Mouse (Mus musculus) forebrain, embryonic 11.5 days (tissue): ENCODE measurements around the gene Cmbl. TPM values are rescaled to one million over a fixed set of nuclear protein-coding genes. Genes with fewer than 3 reads are reported as not detected.

ENCODE experiments used
- ATAC-seq: fragments of 200-750 bp; cut with Nextera tagmentation; replicated peaks from 2 replicates; pipeline ENCODE4 v1.8.0; 2017; ENCODE audit warnings: moderate TSS enrichment; ENCODE audit not compliant: low FRiP score
- DNase-seq: peaks from one replicate; pipeline ENCODE4 v3.0.0-alpha.2; 2017; ENCODE audit warnings: low spot score
- H3K27ac ChIP-seq: fragments of 300-500 bp; sonication (generic); 2 replicates; pipeline ENCODE4 v1.5.1; 2014; ENCODE audit warnings: low read depth, low read length
- H3K27me3 ChIP-seq: fragments of 300-500 bp; sonication (generic); 2 replicates; pipeline ENCODE4 v1.6.1; 2014; ENCODE audit warnings: mild to moderate bottlenecking, low read length, mixed read lengths; ENCODE audit not compliant: control insufficient read depth, insufficient read depth
- H3K36me3 ChIP-seq: fragments of 300-500 bp; sonication (generic); 2 replicates; pipeline ENCODE4 v1.6.1; 2014; ENCODE audit warnings: mild to moderate bottlenecking, low read length, moderate library complexity, mixed read lengths; ENCODE audit not compliant: control insufficient read depth, insufficient read depth
- H3K4me1 ChIP-seq: fragments of 300-500 bp; sonication (generic); replicated peaks from 2 replicates; pipeline ENCODE4 v1.6.1; 2014; ENCODE audit warnings: low read length, mixed read lengths; ENCODE audit not compliant: control insufficient read depth, insufficient read depth
- H3K4me2 ChIP-seq: fragments of 300-500 bp; sonication (generic); 2 replicates; pipeline ENCODE4 v1.6.1; 2014; ENCODE audit warnings: low read depth, mild to moderate bottlenecking, low read length, moderate library complexity, mixed read lengths; ENCODE audit not compliant: severe bottlenecking
- H3K4me3 ChIP-seq: fragments of 300-500 bp; sonication (generic); 2 replicates; pipeline ENCODE4 v1.5.1; 2014; ENCODE audit warnings: low read depth, low read length
- H3K9ac ChIP-seq: fragments of 300-500 bp; sonication (generic); 2 replicates; pipeline ENCODE4 v1.6.1; 2014; ENCODE audit warnings: low read length
- H3K9me3 ChIP-seq: fragments of 300-500 bp; sonication (generic); 2 replicates; pipeline ENCODE4 v1.6.1; 2016; ENCODE audit warnings: low read length, mixed read lengths; ENCODE audit not compliant: control insufficient read depth
- WGBS: fragments of 180-500 bp; shearing (Covaris S2); extraction: QIAGEN DNeasy Blood & Tissue Kit; methylation state at CpG from one replicate; pipeline ENCODE4 v1.1.7; 2014; 5-methylcytosine and 5-hydroxymethylcytosine counted together
- polyA plus RNA-seq: library from polyadenylated mRNA; unstranded; fragments of >200 nt; fragmentation: Nextera tagmentation; extraction: Ambion mirVana; gene quantifications from 2 replicates; pipeline ENCODE4 v1.2.1, GENCODE M21; 2014

Gene Cmbl
- polyA plus RNA-seq, 1 experiment from 2014 or later: 1.0 TPM

DNA sequence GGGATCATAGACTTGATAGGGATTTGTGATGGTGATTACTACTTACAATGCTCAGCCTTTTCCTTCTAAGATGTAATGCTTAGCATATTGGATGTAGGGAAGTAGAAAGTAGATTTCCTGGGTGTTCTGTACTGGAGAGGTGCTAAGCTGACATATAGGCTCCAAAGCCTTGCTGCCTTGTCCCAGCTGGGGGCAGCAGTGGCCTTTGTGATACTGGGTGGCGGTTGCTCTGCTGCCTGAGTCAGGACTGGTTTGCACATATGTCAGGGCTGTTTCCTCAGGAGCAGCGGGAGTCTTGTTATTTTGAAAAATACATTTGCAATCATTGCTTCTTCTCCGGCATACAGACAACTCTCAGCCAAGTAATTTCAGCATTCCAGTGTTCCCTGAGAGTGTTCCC is 45.8 kb downstream of the Cmbl start:
- H3K27me3 ChIP-seq: no peaks in the 10 kb centered on the region

GRCm38 (mm10) chr15:31611976-31612375 is 46.8 kb downstream of the Cmbl start:
- DNase-seq (no peak), ATAC-seq (no peak)
- H3K27me3 ChIP-seq: no peaks in the 10 kb centered on the region
- no peak overlapping the region for H3K4me2 ChIP-seq
- no peak overlapping the region for H3K9ac ChIP-seq
- WGBS: 90% methylated on average over 4 of the region's 4 CpGs
- H3K27ac ChIP-seq: no peak overlapping the region
- H3K36me3 ChIP-seq: no peaks in the 10 kb centered on the region
- H3K4me3 ChIP-seq: no peak overlapping the region
- H3K4me1 ChIP-seq: no peaks in the 10 kb centered on the region
- H3K9me3 ChIP-seq: no peaks in the 10 kb centered on the region

More for the DNA sequence above, 45.8 kb downstream of the Cmbl start:
- ATAC-seq (no peak), DNase-seq (peak; percentile 59)
- Histone ChIP-seq H3K27ac (no peak overlapping the region), H3K9ac (no peak overlapping the region), H3K4me2 (no peak overlapping the region), H3K9me3 (no peaks in the 10 kb centered on the region), H3K4me3 (no peak overlapping the region), H3K4me1 (no peaks in the 10 kb centered on the region), H3K36me3 (no peaks in the 10 kb centered on the region)
- WGBS: 80% methylated on average over 3 of the region's 3 CpGs

DNA sequence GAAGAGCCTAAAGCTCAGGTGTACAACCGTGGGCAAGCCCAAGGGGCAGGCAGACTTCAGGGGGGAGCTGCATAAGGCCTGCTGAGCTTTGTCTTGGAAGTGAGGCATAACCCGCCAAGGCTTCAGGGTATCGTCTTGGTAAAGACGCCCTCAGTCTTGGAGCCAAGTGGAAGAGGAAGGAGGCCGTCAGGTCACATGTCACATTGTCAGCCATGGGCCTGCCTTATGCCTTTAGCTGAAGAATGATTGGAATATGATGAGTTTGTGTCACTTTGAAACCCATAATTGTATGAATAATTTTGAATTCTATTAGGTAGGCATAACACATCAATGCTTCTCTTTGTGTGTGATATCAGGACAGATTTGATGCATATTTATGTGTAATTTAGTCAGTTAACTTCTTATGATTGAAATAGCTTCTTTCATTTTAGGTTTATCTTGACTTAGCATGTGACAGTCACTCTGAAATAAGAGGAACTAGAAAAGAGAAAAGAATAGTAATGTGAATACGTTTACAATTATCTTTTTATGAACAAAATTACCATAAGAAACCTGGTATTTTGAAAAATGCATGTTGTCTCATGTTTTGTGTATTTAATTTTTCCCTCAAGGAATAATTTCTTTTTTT is 48.8 kb downstream of the Cmbl start:
- no peak for ATAC-seq
- no peak overlapping the region for H3K9ac ChIP-seq
- 93% methylated on average over 6 of the region's 6 CpGs for WGBS

GRCm38 (mm10) chr15:31614666-31615065 is 49.5 kb downstream of the Cmbl start:
- no peaks in the 10 kb centered on the region for H3K27me3 ChIP-seq
- no peak overlapping the region for H3K4me2 ChIP-seq
- no peak overlapping the region for H3K4me3 ChIP-seq
- no peak overlapping the region for H3K27ac ChIP-seq
- no peak overlapping the region for H3K9ac ChIP-seq
- no peak for DNase-seq
- no peaks in the 10 kb centered on the region for H3K36me3 ChIP-seq
- no peaks in the 10 kb centered on the region for H3K4me1 ChIP-seq
- WGBS: 93% methylated on average over 2 of the region's 2 CpGs
- H3K9me3 ChIP-seq: no peaks in the 10 kb centered on the region
- ATAC-seq: no peak

More for the DNA sequence above, 48.8 kb downstream of the Cmbl start:
- Histone ChIP-seq H3K9me3 (no peaks in the 10 kb centered on the region), H3K4me2 (no peak overlapping the region), H3K4me3 (no peak overlapping the region), H3K27ac (no peak overlapping the region), H3K36me3 (no peaks in the 10 kb centered on the region), H3K4me1 (no peaks in the 10 kb centered on the region), H3K27me3 (no peaks in the 10 kb centered on the region)
- no peak for DNase-seq

DNA sequence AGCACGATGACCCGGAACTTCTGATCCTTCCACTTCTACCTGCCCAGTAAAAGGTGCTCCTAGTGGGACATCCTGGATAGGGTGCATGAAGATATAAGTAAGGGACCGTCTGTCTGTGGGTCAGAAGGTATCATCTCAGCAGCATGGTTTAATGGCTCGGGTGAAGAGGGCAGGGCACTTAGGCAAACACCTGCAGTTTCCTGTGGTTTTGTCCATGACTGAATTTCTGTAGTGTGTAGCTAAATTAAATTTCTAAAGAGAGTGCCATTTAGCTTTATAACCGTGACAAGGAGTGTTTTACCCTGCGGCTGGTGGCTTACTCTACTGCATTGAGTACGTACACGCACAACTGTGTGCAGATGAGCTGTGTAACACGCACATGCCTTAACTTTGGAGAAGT is 52.1 kb downstream of the Cmbl start:
- DNase-seq (no peak), ATAC-seq (no peak)
- Histone ChIP-seq H3K4me3 (no peak overlapping the region), H3K9me3 (no peaks in the 10 kb centered on the region), H3K27ac (no peak overlapping the region), H3K4me2 (no peak overlapping the region), H3K36me3 (no peaks in the 10 kb centered on the region; the same call in 1 of the 2 replicates), H3K9ac (no peak overlapping the region), H3K4me1 (no peaks in the 10 kb centered on the region), H3K27me3 (no peaks in the 10 kb centered on the region)
- 96% methylated on average over 9 of the region's 9 CpGs for WGBS

DNA sequence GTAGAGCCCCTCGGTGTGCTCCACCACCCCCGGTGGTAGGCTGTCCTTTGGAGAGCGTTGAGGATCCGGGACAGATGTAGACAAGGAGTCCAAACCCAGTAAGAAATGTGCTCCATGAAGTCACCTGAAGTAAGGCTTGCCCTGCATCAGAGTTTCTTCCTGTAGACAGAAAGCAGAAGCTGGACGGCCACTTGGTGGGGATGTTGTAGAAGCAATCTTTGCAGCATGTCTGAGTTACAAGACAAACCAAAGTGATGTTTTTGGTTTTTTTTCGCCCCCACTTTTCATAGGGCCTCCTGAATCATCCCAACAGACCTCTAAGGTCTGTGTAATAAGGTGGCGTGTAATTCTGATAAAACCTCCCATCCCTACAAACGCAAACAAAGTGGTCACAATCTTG is 54.3 kb downstream of the Cmbl start:
- Histone ChIP-seq H3K9ac (no peak overlapping the region), H3K4me1 (no peaks in the 10 kb centered on the region), H3K27me3 (no peaks in the 10 kb centered on the region), H3K36me3 (no peaks in the 10 kb centered on the region; the same call in 1 of the 2 replicates), H3K27ac (no peak overlapping the region), H3K9me3 (no peaks in the 10 kb centered on the region), H3K4me2 (no peak overlapping the region), H3K4me3 (no peak overlapping the region)
- no peak for DNase-seq
- 94% methylated on average over 8 of the region's 8 CpGs for WGBS
- no peak for ATAC-seq

- Histone ChIP-seq H3K27ac (peak overlapping the region; percentile 43; the same call in 1 of the 2 replicates), H3K4me2 (no peak overlapping the region), H3K9ac (no peak overlapping the region), H3K9me3 (no peaks in the 10 kb centered on the region), H3K4me3 (no peak overlapping the region), H3K27me3 (no peaks in the 10 kb centered on the region), H3K36me3 (no peaks in the 10 kb centered on the region), H3K4me1 (0 out of 2 replicates have a peak, but pooled peaks cover 2% of the 10 kb centered on the region)
- 56% methylated on average over 12 of the region's 12 CpGs for WGBS
- no peak for ATAC-seq
- no peak for DNase-seq
Observed at GRCm38 (mm10) chr15:31627277-31628154, 62.3 kb downstream of the Cmbl start.

GRCm38 (mm10) chr15:31628180-31628579 is 63.0 kb downstream of the Cmbl start:
- 0 out of 2 replicates have a peak, but pooled peaks have one; percentile 37 for ATAC-seq

More at GRCm38 (mm10) chr15:31628180-31628579, 63.0 kb downstream of the Cmbl start:
- H3K27ac ChIP-seq: no peak overlapping the region
- no peak overlapping the region for H3K4me3 ChIP-seq
- H3K9me3 ChIP-seq: no peaks in the 10 kb centered on the region
- H3K36me3 ChIP-seq: no peaks in the 10 kb centered on the region
- 0 out of 2 replicates have a peak, but pooled peaks cover 2% of the 10 kb centered on the region for H3K4me1 ChIP-seq
- H3K4me2 ChIP-seq: no peak overlapping the region
- no peaks in the 10 kb centered on the region for H3K27me3 ChIP-seq
- WGBS: 69% methylated on average over 10 of the region's 10 CpGs
- no peak for DNase-seq
- no peak overlapping the region for H3K9ac ChIP-seq
